Mouse (Mus musculus) embryo, embryonic 11.5 days (tissue): ENCODE measurements around the gene Dmd.
"Not testable (repeated sequence)": the region's sequence is repeated elsewhere in the genome, so short reads cannot be mapped to it uniquely, and the experiment has no call there.

Experiments
- DNase-seq: peaks from one replicate; pipeline ENCODE4 v3.0.0-alpha.2; 2012; ENCODE audit warnings: low read depth, low spot score

Dmd gene

DNA sequence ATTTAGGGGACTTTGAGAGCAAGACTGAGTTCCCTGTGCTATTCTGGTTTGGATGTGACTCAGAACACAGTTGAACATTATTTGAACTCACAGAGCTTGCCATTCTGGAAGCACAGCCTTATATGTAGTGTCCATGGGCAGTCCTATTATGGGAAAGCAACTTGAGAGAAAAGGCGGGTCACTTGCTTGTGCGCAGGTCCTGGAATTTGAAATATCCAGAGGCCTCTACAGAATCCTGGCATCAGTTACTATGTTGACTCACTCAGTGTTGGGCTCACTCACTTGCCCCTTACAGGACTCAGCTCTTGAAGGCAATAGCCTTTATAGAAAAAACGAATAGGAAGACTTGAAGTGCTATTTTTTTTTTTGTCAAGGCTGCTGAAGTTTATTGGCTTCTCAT, at the start of gene Dmd:
Gene Dmd, plus strand, starts transcription at position 241 of the 400 bp plus-strand sequence.
- no peak for DNase-seq

DNA sequence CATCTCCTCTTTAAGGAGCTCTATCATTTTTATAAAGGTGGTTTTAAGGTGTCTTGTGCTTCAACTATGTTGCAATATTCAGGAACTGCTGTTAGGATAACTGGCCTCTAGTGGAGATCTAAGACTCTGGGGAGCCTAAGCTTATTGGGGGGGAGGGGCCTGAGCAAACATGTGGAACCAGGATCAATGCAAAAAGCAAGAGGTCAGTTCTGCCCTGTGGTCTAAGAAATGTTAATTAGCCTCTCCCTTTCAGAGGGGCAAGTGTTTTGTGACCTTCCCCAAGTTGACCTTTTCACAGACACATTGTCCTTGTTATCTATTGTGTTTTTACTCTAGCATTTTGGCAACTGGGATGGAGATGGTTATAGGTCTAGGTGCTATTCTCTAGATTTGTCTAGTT, 47.2 kb upstream of the Dmd start:
- DNase-seq, result no peak

DNA sequence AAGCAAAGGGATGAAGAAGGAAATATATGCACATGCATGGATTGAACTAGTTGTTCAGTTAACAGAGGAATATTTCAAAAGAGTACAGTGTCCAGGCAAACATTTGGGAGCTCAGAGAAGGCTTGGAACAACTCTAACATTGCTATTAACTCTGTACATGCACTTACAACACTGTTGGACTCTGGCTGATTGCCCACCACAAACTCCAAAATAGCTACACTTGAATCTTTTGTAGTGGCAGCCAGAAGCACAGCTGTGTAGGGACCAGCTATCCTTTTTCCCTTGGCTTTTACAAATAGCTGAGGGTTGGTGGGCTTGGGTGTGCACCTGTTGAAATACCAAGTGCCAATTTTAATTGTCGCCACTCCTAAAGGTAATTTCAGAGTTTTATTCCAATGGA, 39.0 kb downstream of the Dmd start:
- DNase-seq, result no peak

DNA sequence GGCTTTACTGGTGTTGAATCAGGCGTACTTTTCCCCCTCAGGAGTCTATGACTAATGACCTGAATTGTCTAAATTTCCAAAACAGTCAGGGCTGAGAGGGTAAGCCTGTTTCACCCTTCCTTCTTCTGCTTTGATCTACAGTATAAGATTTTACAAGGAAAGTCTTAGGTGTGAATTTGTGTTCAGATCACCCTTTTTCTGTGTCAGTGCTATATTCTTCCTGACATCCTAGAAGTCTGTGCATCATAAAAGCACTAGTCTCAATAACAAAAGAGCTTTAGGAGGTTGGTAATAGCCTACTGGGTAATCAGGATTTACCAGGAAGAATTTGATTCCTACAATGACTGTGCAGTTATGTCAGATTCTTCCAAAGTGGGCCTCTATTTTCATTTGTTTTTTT, 101.5 kb downstream of the Dmd start:
- DNase-seq, result no peak

DNA sequence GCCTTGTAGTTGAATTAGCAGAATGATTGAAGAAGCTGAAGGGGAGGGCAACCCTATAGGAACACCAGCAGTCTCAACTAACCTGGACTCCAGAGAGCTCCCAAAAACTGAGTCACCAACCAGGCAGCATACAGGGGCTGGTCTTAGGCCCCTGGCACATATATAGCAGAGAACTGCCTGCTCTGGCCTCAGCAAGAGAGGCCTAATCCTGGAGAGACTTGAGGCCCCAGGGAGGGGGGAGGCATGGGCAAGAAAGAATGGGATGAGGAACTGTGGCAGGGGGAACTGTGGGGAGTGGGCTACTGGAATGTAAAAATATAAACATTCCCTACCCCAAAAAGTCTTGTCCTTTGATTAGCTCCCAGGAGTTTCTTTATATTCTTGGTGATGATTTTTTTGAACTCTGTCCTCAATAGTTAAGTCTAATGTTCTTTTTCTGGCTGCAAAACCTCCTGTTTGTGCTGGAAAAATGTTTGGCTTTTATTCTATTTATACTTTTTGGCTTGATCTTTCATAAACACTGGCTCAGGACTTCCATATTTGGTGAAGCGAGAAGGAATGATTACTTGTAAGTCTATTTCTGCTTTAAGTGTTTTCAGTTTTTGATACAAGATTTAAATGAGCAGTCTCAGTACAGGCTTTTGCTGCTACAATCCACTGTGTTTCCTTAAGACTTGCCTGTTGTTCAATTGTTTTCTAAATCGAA, 167.7 kb downstream of the Dmd start:
- DNase-seq, result no peak

DNA sequence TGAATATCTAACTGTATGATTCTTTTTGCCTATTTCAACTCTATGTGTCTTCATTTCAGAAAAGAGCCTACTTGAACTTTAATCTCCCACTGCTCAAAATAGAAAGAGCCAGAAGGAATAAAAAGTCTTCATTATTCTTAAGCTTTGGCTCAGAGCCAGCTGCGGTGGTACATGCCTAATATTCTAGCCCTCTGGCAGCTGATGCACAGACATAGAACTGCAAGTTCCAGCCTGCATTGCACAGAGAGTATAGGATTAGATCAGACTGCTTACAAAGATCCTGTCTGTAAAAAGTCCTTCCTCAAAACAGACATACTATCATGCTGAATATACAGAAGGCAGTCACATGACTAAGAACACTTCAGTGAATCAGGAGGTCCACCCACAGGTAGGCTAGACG, 168.5 kb downstream of the Dmd start:
- DNase-seq, result no peak

DNA sequence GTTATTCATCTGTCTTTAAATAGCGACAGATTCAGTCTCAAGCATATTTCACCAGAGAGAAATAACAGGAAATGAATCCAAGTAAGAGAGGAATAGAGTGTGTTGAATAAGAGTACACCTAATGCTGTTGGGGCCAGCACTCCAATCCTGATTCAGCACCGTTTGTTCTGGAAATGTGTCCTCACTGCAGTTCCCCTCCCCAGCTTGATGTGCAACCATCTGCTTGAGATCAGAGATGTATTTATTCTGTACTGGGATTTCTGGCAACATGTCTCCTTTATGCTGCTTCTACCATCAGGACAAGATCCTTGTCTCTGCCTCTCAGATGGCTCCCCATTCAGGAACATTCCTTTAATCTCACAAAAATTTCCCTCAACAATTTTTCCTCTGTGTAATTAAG, 271.9 kb downstream of the Dmd start:
- DNase-seq, result no peak

DNA sequence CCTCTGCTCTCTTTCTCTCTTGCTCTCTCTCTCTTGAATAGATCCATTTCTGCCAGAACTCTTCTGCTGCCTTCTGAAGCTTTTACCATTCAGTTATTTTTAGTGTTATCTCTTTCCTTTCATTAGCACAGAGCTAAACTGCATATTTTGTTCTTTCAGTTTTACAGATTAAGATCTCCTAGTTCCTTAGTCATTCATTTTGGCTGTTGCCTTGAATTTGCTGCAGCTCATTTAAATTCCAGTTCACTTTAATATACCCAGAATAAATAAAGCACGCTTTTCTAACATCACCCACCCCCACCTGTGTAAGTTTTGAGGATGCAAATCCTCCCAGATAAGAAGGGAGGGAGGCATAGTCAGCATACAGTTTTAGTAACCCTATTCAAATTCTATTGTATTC, 272.4 kb downstream of the Dmd start:
- no peak for DNase-seq

DNA sequence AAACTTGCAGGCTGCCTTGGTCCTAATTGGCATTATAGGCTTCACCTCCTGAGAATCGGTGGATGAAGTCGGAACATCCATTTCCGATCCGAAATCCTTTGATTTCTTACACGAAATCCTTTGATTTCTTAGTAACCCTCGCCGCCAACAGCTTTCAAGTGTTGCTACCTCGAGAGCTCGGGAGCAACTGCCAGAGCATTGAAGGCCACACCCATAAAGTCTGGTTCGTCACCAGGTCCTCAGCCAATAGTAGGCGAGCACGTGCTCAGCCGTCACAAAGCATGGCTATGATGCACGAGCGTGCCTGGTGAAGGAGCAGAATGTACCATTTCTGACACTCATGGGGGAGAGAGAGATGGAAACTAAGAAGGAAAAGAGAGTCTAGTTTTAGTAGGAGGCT, 538.9 kb downstream of the Dmd start, which contains the start of gene Tsga8:
Gene Tsga8, minus strand, starts transcription at position 327 of the 400 bp plus-strand sequence.
- DNase-seq, result no peak

DNA sequence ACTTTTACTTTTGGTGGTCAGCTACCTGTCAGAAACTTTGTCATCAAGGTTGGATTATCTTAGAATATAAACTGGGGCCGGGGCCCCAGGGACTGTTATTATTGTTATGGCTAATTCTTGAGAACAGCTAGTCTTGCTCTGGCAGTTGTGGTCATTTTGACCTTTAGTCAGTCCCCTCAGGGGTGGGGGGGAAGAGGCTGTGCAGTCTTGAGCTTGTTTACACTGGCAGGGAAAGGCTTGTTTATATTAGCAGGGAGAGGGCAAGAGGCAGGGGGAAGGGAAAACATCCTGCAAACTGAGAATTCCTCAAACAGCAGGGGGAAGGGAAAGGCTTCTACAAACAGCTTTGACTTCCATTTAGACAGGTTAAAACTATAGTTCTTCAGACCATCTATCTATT, 726.3 kb downstream of the Dmd start:
- DNase-seq, result no peak

DNA sequence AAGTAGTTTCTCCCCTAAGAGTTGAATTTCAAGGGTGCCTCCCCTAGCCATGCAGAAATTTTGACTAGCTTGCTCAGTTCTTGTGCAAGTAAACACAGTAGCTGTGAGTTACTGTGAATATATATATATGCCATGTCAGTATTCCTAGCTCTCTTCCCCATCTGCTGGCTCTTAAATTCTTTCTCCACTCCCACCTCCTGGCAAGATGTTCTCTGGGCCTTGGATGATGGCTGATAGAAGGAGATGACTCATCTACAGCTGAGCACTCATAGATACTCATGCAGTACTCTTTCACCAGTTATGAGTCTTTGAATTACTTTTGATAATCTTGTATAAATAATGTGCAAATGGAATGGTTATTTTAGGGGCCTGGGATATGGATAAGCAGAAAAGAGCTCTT, 737.9 kb downstream of the Dmd start:
- DNase-seq, result no peak

DNA sequence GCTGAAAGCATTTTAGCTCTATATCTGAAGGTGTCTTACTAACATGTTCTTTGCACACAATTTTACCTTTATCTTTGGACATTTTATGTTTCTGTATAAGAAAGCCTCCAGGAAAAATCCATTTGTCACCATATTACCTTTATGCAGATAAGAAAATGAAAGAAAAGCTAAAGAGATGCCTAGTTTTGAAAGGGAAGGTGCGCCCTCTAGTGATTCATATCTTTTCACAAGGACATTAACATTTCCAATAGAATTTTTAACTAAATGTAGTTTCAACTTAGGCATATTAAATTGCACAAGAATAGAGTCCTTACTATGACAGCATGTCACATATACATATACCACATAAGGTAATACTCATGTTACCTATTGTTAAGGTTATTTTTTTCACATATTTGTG, 791.9 kb downstream of the Dmd start:
- DNase-seq, result peak; percentile 13

DNA sequence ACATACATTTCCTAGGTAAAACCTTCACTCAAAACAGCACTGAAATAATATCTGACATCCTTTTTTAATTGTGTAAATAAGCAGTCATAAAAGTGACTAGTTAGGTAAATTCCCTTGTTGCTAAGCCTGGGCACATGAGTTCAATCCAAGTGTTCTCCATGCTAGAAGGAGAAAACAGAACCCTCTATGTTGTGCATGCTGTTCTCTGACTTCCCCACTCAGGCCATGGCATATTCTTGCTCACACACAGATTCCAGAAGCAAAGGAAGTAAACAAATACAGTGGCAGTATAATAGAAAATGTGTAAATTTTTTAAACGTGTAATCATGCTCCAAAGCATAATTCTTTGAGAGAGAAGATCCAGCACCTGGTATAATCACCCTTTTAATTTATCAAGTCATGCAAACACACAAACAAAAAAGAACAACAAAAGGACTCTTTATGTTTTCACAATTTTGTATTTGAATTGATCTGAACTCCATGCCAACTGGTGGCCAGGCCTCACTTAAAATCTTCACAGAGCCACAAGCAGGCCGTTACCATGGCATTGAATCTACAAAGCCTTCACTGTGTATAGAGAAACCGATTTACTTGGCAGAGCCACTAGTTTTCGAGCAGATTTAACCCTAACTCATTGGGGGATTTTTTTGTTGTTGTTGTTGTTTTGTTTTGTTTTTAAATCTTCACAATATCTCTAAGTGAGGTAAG, 797.8 kb downstream of the Dmd start:
- no peak for DNase-seq

DNA sequence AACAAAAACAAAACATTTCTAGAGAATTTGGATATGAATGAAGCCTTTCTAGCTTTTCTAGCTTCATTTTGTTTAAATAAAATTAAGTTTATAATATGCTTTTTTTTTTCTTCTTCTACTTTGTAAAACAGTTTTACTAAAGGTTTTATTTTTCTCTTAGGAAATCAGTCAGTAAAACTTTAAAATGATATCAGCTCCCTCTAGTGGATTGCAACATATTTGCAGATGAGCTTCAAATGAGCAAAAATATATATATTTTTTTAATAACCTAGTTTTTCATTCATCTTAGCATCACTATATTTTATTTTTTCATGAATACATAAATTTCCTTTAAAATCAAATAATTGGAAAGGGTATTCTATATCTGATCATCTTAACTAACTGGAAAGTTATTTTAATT, 838.7 kb downstream of the Dmd start:
- DNase-seq, result no peak

DNA sequence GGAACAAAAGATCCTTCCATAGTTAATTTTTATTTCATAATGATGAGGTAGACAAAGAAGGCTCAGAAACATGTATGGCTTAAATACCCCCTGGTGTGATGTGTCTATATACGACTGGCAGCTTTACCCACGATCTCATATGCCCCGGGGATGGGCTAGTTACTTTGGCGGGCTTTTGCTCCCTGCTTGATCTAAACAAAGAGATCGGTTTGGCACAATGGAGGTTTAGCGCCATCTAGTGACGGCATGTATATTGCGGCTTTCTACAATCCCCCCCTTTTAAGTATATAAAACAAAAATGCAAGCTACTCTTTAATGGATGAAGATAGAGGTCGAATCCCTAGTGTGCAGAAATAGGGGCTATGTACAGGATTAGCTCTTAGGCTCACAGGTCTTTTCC, 918.8 kb downstream of the Dmd start:
- not testable (repeated sequence) for DNase-seq

DNA sequence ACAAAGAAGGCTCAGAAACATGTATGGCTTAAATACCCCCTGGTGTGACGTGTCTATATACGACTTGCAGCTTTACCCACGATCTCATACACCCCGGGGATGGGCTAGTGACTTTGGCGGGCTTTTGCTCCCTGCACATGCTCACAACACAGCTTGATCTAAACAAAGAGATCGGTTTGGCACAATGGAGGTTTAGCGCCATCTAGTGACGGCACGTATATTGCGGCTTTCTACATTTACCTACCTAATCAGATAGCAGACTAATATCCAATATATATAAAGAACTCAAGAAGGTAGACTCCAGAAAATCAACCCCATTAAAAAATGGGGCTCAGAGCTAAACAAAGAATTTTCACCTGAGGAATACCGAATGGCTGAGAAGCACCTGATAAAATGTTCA, 926.7 kb downstream of the Dmd start:
- DNase-seq, result peak; percentile 45

DNA sequence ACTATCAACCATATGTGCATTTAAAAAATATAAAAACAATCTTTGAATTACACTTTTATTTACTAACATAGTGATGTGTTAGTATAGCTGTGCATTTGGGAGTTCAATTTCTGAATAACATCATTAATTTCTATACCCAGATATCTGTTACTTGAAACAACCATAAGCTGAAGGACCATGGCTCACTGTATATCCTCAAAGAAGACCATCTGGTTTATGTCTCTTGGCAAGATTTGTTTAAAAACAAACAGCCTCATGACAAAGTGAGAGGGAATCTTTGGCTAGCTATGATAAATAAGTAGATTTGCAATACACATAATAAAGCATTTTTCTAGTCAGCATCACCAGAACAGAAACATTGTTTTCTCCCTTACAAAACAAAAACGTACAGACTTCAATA, 1027.2 kb downstream of the Dmd start:
- no peak for DNase-seq

DNA sequence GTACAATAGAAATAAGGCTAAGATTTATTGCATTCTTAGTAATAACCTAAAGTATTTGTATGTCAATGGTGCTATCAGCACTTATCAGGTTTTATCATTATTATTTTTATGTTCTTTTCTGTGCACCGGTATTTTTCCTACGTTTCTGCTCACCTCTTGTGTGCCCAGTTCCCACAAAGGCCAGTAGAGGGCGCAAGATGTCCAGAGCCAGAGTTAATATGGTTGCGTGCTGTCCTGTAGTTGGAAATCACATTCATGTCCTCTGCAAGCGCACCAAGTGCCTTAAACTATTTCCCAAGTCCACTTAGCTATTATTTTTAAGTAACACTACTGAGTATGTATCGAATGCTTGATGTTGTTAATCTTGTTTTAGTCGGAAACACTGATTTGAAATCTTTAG, 1052.6 kb downstream of the Dmd start:
- DNase-seq, result peak; percentile 32

DNA sequence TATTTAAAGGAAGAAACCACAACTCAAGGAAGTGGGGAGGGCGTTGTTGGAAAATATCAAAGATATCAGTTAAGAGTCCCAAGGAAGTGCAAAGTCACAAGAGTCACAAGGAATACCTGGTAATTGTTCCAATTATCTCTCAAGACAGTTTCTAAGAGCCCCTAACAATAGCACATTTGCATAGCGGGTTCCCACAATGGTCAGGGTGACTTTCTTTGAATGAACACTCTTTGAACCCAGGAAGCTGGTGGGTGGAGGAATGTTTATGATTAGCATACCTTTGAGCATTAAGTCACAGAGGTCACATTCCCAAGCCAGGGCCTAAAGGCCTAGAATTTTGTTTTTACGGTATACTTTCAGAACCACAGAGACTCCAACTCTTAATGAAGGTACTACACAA, 1113.8 kb downstream of the Dmd start:
- DNase-seq, result not testable (repeated sequence)

DNA sequence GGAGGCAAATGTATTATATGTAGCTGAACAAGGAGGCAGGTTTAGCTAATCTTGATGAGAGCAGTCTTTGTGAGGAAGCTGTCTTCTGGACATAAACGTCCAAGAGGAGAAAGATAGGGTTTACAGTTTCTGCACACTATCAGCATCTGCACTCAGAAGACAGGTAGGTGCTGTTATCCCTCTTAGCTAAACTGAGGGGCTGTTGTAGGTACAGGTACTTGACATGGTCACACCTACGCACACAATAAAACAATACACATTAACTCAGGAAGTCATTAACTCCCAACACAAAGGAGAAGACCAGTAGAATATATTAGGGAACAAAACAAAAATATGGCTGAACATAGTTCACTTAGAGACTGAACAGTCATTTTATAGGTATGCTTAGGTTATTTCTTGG, 1217.2 kb downstream of the Dmd start:
- no peak for DNase-seq

DNA sequence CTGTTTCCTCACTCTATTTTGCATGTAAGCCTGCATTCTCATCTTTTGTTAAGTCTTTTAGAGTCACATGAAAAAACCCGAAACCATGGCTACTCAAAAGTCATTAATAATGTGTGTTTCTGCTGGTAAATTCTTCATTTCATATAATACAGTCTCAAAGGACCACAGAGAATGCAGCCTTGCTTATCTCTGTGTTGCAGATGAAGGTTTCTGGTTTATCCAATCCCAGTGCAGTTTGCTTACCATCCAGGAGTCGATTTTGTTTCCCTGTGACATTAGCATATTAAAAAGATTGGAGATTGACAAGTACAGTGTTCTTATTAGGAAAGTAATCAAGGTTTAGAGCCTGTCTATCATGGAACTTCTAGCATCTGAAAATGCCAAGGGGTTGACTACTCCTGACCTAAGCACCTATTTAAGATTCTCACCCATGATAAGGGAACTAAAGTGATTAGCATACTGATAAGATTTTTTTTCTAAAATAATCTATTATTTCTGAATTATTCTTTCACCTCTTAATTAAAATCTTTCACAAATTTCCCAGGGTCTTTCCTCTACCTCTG, 1292.7 kb downstream of the Dmd start:
- no peak for DNase-seq

DNA sequence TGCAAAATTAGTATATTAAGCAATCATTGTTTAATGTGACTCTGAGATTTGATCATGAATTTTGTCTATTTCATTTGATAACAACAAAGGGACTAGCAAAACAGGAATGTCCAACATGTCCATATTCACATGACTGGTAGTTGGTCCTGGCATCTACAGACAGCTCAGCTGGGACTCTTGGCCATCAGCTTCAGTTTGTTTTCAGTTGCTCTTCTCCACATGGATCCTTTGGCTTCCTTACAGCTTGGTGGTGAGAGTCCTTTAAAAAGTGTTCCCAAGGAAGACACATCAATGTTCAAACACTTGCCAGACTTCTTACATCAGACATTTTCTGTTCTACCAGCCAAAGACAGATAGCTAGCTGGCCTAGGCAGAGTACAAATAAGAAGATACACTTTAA, 1381.9 kb downstream of the Dmd start:
- no peak for DNase-seq

DNA sequence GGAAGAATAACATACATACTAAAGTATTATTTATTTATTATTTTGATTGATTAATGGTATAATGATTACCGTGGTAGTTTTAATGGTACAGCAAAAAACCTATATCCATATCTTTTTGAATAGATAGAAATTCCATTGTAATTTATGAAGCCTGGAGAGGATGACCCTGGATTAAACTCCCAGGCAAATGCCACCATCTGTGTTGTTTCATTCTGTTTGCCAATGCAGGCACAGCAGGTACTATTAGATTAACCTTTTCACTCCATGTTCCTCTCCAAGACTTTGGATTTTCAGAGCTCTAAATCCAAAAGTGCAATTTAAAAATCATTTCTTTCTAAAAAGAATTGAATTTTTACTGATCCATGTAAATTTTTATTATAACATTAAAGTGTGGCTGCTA, 1383.5 kb downstream of the Dmd start:
- DNase-seq, result no peak
